Mouse (Mus musculus) ES-Bruce4 (cell line): ENCODE results near the gene Ephb1.

Experiments used
- CTCF ChIP-seq: IDR thresholded peaks from one replicate; pipeline ENCODE4 v1.8.1; 2011; ENCODE audit warnings: low read depth, low read length
- EP300 ChIP-seq: IDR thresholded peaks from 2 replicates; pipeline ENCODE4 v1.6.1; 2011; ENCODE audit warnings: low read depth, low read length; ENCODE audit not compliant: insufficient read depth
- POLR2A ChIP-seq: IDR thresholded peaks from one replicate; pipeline ENCODE4 v1.8.1; 2011; ENCODE audit warnings: low read length; ENCODE audit not compliant: insufficient read depth

GRCm38 (mm10) chr9:102267311-102268027 lies 87.0 kb downstream of the Ephb1 start:
- TF ChIP-seq POLR2A (no peak), CTCF (no peak), EP300 (no peak)
